Mouse (Mus musculus) layer of hippocampus, adult 9-10 months (tissue): ENCODE measurements around the gene 2610528J11Rik.
"Not testable (repeated sequence)": the region's sequence is repeated elsewhere in the genome, so short reads cannot be mapped to it uniquely, and the experiment has no call there.

Experiments used
- DNase-seq: peaks from one replicate; pipeline ENCODE4 v3.0.0; 2022; ENCODE audit warnings: low spot score

Gene 2610528J11Rik

DNA sequence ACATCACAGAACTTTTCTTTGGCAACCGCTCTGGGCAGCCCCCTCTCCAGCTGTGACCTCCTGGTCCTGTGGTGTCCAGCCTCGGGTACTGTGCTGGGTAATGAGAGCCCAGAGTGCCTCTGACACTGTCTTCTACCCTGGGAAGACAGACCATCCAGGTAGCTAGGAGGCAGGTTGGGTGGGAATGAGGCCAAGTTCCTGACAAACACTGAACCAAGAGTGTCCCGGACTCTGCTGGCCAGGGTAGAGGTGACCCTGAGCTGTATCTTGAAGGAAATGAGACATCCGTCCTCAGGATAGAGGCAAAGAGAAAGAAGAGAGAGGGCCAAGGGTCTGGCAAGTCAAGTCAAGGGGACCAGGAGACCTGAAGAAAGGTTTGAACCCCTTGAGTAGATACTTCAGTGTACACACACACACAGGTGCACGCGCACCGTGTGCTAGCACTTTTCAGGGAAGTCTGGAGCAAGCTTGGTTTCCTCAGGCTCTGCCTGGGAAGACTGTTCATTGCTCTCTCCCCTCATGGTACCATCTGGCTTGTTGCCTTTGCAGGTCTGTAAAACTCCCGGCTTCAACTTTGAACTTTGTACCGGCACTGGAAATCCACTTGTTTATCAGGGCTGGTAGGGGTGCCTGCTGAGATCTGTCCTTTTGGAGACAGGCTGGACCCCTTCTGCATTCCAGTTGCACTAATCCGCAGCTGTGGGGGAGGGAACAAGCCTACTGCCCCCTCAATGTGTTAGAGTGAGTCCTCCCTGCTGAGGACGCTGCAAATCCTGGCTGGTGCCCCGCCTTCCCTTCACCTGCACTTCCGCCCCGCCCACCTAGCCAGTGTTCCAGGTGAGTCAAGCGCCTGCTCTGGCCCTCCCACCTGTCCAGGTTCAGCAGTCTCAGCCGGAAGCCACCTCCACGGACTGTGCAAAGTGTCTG, at the start of gene 2610528J11Rik:
Gene 2610528J11Rik, plus strand, starts transcription at position 592 of the 927 bp plus-strand sequence.
- DNase-seq, result no peak

DNA sequence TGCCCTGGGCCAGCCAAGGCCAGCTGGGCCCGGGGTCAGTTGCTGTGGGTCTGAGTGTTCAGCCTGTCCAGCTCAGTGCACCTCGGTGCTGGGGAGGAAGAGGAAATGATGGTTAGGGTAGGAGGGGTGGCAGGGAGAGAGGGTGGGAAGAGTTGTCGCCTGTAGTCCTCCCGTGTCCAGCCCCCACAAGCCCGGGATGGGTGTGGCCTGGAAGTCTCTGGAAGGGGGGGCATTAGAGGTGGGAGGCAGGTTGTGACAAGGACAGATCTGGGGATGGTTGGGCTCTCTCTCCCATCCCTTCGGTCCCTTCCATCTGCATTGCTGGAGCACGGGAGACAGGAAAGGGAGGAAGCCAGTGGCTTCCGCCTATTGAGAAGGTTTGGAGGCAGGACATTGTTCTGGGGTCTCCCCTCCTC, 37.1 kb upstream of the 2610528J11Rik start, which contains the start of gene Tie1:
Gene Tie1, minus strand, starts transcription at position 345 of the 416 bp plus-strand sequence.
- DNase-seq, result no peak

DNA sequence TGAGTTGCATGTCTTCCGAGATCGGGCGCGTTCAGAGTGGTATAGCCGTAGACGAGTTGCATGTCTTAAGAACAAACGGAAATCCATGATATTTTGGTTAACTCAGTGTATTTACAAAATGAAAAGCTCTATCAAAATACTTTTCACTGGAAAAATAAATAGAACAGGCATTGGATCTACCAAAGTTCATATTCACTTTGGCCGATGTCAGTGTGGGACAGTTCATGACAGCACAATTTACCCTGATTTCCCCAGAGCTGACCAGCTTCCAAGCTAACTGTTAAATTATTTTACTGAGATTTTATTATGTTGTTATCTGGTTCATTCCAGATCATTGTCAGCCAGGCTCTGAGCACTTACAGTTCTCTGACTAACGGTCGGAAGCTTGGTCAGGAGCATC, 36.3 kb upstream of the 2610528J11Rik start:
- no peak for DNase-seq

DNA sequence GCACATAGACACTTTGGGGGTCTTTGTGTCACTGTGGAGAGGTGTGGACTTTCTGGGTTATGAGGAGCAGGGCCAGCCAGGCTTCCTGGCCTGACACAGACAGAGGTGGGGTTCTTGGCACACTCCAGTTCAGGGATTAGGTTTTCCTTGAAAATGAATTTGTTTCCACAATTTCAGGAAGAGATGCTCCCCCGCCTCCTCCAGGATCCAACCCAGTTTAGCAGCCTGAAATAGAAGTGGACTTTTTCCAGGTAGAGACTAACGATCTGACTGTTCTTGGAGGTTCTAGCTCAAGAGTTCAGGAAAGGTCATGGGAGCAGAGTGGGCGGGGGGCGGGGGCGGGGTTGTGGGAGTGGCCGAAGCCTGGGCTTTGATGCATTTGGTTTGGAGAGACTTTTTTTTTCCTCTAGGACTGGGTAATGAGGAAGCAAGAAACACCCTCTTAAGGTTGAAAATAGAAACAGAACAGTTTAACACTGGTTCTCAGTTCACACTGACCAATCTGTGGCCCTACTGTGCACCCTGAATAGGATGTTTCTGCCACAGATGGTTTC, 26.6 kb upstream of the 2610528J11Rik start:
- DNase-seq, result no peak

DNA sequence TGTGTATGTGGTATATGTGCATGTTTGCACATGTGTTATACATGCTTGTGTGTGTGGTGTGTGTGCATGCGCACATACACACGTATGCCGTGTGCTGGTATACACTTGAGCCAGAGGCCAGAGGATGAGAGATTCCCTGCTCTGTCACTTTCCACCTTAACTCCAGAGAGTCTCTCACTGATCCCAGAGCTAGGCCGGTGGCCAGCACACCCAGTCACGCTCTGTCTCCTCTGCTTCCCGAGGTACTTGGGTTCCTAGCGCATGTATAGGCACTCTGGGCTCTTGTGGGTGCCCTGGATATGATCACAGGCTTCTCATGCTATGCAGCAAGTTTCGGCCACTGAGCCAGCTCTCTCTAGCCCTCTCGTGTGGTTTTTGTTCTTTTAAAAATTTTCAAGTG, 26.0 kb upstream of the 2610528J11Rik start:
- no peak for DNase-seq

DNA sequence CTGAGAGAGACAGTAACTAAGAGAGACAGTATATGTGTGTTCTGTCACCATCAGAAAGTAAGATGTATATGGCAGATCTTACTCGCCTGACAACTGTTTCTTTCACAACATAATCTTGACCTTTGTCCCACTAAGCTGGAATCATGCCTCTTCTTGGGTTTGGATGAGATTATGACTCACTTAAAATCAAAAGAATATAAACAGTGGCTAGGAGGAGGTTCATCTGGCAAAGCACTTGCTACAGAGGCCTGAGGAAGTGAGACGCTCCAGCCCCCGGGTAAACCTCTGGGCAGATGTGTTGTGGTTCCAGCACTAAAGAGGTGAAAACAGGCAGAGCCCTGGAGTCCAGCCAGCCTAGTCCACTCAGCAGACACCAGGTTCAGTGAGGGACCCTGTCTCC, 21.2 kb upstream of the 2610528J11Rik start:
- no peak for DNase-seq

DNA sequence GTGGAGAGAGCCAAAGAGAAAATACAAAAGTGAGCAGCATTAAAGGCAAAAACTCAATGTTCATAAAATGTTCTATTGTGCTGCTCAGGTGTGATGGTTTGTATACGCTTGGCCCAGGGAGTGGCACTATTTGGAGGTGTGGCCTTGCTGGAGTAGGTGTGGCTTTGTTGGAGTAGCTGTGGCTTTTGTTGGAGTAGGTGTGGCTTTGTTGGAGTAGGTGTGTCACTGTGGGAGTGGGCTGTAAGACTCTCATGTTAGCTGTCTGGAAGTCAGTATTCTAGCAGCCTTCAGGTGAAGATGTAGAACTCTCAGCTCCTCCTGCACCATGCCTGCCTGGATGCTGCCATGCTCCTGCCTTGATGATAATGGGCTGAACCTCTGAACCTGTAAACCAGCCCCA, 19.6 kb upstream of the 2610528J11Rik start:
- not testable (repeated sequence) for DNase-seq

DNA sequence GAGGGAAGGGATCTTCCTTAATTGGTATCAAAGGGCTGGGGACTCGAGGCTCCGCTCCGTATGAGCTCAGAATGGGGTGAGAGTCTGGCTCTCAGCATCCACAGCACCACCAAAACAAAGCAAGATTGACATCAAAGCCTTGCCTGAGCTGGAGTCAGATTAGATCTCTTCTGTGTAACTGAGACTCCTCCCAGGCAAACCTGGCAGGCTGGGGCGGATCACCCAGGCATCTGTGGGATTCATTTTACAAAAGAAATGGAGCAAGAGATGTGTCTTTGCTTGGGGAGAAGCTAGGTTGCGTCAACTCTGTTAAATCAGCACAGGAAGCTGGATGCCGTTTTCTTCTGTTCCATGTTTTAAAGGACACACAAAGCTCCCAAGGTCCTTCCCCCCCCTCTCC, 17.7 kb upstream of the 2610528J11Rik start:
- DNase-seq, result no peak

DNA sequence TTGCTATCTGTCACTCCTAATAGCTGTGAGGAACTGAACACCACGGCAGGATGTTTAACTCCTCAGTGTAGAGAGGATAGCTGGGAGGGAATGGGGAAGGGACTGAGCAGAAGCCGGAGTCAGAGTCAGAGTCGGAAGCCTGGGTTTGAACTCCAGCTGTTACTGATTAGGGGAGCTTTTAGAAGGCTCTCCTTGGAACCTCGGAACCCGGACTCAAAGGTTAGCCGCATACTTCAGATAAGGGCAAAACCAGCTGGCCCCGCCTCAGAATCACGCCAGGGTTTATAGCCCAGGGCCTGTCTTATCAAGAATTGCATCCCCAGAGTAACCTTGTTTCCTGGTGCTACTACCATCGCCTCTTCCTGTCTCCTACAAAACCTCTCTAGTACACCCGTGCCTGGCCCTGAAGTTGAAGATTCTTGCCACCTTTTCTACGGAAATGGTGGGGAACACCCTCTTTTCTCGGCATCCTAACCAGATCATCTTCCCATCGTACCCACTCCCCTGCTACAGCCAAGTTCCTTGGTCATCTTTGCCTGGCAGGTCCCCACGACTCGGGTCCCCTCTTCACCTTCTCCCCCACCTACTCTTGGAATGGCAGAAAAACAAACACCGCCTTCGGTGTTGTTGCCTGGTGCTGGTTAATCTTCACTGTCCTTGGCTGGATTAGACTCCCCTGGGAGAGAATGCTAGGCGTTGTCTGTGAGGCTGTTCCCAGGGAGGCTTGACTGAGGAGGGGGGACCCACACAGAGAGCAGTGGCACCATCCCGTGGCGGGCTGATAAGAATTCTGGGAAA, 9.9 kb upstream of the 2610528J11Rik start:
- DNase-seq, result no peak

DNA sequence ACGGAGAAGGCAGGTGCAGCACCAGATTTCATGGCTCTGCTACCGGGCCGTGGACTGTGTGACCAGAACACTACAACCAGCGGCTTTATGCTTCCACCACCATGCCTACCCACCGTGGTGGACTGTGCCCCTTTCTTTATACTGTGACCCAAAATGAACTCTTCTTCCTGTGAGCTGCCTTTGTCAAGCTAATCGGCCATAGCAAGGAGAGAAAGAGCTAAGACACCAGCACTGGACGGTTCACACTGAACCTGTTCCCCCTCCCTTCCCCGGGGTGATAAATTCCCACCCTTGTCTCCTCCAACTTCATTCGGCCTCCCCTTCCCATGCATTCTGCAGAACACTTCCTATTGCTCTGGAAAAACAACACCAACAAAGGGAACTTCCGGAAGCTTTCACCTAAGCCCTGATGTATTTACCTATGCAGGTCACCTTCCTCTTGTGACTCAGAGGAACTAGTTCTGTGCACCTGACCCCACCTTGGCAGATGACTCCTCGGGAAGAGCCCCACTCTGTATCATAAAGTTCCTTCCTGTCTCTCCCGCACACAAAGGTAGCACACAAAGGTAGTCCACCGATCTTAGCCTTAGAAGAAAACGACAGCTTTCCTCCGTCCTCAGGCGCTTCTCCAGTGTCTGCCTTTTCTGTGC, 9.2 kb upstream of the 2610528J11Rik start:
- no peak for DNase-seq

DNA sequence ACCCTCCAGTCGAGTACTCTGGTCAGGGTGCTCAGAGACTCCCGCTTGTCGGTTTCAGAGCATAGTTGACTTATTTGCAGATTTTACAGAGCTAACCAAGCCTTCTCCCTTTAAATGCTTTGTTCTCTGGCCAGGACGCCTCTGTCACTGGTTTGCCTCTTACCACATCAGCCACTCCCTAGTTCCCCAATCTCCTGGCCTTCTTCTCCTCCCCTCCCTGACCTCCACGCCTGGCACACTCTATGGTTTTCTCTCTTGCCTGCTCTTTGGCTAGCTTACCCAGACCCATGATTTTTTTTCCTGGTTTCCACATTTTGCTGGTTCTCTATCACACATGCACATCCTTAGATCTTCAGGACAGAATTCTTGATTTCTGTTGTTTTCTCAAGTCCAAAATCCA, 8.6 kb upstream of the 2610528J11Rik start:
- no peak for DNase-seq

DNA sequence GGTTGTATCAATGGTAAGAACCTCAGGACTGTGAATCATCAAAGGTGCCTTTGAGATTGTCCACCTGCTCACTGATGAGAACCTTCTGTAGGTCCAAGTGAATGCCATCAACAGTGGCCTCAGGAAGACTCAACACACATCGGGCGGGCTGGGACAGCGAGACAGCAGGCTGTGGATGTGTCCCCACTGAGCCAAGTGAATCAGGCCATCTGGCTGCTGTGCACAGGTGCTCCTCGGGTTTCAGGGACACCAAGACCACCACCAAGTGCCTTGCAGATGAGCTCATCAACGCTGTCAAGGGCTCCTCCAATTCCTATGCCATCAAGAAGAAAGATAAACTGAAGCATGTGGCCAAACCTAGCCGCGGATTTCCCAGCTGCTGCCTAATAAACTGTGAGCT, 4.6 kb upstream of the 2610528J11Rik start:
- DNase-seq, result no peak

DNA sequence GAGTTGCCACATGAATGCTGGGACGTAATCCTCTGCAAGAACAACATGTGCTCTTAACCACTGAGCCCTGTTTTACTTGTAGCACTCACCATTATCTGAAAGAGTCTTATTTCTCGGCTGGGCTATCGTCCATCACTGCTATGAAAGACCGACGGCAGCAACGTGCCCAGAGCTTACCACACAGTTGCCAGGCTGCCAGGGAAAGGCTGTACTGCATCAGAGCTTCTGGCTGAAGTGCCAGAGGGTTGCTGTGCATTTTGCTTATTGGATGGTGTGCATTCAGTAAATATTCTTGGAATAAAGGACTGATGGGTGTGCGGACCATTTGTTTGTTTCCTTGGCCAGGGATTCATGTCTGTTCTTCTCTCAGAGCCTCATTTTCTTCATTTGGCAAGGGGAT, 2.8 kb upstream of the 2610528J11Rik start:
- DNase-seq, result no peak

DNA sequence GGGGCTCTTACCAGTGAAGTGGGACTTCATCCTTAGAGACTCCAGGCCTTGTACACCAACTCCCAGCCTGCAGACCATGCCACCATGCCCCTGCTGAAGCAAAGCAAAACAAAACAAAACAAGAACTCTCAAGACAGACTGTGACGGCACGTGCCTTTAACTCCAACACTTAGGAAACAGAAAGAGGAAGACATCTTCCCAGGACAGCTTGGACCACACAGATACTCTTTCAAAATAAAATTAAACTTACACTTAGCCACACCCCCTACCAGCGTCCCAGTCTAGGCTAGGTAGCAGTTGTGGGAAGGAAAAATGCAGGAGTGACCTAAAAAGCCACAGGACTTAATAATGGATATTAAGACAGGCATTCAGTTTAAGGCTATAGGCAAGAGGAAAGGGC, 1.0 kb upstream of the 2610528J11Rik start:
- no peak for DNase-seq

DNA sequence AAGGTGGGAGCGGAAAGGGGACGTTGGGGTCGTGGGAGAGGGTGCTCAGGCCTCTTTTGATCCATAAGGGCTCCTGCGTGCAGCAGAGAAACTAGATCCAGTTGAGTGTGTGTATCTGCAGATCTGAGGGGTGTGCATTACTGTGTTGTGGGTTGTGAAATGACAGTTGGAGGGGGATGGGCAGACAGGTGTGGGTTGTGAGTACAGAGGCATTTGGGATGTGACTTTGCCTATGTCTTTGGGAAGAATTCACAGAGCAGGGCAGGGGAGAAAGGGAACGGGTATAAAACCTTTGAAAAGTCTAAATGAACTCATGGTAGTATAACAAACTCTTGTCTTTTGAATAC, 509 bp downstream of the 2610528J11Rik start:
- no peak for DNase-seq

DNA sequence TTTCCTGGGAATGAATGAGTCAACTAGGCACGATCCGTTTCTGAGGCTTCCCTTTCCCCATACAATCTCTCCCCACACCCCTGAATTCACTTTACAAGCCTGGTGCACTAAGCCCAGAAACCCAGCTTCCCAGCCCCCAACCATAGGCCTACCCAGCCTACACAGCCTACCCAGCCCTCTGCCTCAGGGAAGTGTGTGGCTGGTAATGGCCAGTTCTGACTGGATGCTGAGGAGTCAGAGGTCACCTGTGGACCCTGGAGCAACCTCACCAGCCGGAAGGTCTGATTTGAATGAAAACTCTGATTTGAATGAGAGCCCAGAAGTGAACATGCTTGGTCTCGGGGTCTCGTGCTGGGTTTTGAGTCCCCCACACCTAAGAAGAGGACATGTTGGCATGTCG, 921 bp downstream of the 2610528J11Rik start:
- DNase-seq, result no peak

DNA sequence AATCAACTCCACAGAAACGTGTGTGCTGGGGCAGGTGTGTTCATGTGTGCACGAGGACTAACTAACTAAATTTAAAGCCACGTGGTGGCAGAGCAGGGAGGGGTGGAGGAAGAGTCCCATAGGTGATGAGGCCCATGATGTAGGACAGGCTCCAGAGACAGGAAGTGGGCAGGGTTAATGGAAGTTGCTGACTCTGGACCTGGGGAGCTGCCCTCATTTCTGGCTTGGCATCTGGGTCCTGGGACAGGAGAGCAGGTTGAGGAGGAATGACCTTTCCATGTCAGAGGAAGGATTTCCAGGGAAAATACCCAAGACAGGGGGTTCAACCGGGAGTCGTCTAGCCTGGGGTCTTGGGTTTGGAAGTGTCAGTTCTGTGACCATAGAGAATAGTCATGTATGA, 5.9 kb downstream of the 2610528J11Rik start:
- no peak for DNase-seq

DNA sequence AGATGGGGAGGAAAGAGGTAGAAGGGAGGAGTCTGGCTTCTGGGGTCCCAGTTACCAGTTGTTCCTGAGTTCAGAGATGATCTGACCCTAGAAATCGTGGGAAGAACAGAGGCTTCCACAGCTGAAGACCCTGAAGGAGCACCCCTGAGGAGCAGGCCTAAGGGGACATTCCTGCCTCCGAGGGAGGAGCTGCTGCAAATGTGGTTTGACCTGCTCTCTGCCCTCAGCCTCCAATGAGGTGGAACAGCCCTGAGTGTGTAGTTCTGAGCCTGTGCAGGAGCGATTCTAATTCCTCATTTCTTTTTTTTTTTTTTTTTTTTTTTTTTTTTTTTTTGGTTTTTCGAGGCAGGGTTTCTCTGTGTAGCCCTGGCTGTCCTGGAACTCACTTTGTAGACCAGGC, 6.4 kb downstream of the 2610528J11Rik start:
- no peak for DNase-seq

DNA sequence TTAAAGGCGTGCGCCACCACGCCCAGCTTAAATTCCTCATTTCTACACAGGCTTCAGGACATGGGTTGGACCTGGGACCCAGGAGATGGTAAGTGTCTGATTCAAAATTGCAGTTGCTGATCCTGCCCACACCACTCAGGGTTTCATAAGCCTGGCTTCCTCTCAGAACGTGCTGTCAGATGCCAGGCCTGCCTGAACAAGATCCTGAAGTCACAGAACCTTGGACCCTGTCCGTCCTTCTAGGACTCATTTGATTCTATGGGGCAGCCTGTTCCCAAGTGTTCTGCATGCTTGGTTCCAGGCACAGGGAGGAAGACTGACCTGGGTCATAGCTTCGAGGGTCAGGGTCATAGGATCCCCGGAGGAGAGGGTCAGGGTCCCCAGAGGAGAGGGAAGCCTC, 6.8 kb downstream of the 2610528J11Rik start:
- no peak for DNase-seq

DNA sequence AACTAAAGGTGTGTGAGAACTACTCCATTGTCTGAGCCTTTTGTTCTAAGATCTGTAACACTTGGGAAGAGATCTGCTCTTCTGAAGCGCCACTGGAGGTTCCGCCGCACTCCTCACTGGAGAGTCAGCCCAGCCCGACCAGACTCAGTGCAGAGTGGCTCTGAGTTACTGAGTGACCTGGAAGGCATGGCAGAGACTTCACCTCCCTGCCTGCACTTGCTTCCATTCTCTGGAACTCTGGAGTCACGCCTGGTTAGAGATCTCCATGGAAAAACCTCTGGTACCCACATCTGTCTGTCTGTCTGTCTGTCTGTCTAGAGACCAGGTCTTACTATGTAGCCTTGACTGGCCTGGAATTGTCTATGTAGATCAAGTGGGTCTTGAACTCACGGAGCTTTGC, 8.8 kb downstream of the 2610528J11Rik start:
- no peak for DNase-seq

DNA sequence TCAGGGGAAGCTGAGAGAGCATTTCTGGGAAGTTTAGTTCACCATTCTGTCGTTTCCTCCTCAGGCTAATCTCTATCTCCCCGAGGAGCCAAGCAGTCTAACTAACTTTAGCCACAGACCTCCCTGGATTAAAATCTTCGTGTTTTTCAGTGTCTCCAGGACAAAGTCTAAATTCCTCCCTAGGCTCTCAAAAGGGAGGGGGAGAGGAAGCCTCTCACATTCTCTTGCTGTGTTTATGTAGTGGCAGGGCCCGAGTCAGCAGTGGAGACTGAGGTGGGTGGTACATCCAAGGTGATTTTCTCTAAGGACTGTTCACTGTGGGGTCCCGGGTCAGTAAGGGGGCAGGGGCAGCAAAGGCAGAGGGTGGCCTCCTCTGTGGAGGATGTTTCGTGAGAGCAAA, 11.0 kb downstream of the 2610528J11Rik start:
- DNase-seq, result no peak

DNA sequence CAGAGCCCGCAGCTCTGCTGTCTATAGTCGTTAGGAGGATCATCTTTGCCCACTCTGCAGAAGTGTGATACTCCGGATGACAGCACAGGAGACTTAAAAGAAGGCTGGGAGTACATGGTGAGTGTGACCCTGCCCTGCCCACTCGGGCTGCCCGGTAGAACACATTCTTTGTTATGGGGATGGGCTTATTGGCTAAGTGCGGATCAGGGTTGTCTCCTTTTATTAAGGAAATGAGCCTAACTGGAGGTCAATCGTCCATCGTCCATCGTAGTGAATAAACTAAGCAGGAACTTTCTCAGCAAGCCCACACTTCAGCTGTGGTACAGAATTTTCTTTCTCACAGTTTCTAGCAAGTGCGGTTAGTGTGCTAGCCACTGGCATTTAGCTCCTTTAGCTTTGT, 13.1 kb downstream of the 2610528J11Rik start:
- DNase-seq, result no peak
